Mouse (Mus musculus) C3H10T1/2 (cell line): ENCODE measurements around the gene Nrsn2. TPM values are rescaled to one million over a fixed set of nuclear protein-coding genes. Genes with fewer than 3 reads are reported as not detected.

Experiments used
- polyA plus RNA-seq, 2 experiments: library from polyadenylated mRNA; unstranded; fragments of >200 nt; fragmentation: generic; extraction: Trizol; gene quantifications; one replicate each; pipeline ENCODE4 v1.2.1; 2012; ENCODE audit warnings: missing spikeins in 2 of 2

Nrsn2 gene
- not detected for polyA plus RNA-seq

GRCm38 (mm10) chr2:152376345-152376741, at the start of gene Nrsn2:
Gene Nrsn2 (minus strand): TSS chr2:152376638.

GRCm38 (mm10) chr2:152415287-152415686, 38.8 kb upstream of the Nrsn2 start, which contains the start of gene 6820408C15Rik:
Gene 6820408C15Rik (plus strand): TSS chr2:152415587.

GRCm38 (mm10) chr2:152414591-152415165, 38.2 kb upstream of the Nrsn2 start, which contains the start of gene Zcchc3:
Gene Zcchc3 (minus strand): TSS chr2:152415027.

GRCm38 (mm10) chr2:152397680-152398435, 21.4 kb upstream of the Nrsn2 start, which contains the start of gene Sox12:
Gene Sox12 (minus strand): TSS chr2:152398063.

GRCm38 (mm10) chr2:152343329-152344213, 32.9 kb downstream of the Nrsn2 start, which contains the start of gene Trib3:
Gene Trib3 (minus strand): TSS chr2:152344032.

GRCm38 (mm10) chr2:152332101-152332825, 44.2 kb downstream of the Nrsn2 start, which contains the start of gene Rbck1:
Gene Rbck1 (minus strand): TSS chr2:152332653.

Other genes starting within 250 kb of the Nrsn2 start
- not detected for gene Tcf15, start 233.1 kb downstream of the Nrsn2 start, polyA plus RNA-seq
- 10 to 100 TPM in 1 of 2 experiments, 1 to 10 TPM in 1; 3.3 to 25.6 TPM for gene Csnk2a1, start 149.8 kb downstream of the Nrsn2 start, polyA plus RNA-seq
- 10 to 100 TPM; 19.4 to 42.5 TPM for gene Tbc1d20, start 82.8 kb downstream of the Nrsn2 start, polyA plus RNA-seq
- 10 to 100 TPM; 59.3 to 79.2 TPM for gene Rbck1, start 44.0 kb downstream of the Nrsn2 start, polyA plus RNA-seq
- 1 to 10 TPM; 3.7 to 5.4 TPM for gene Trib3, start 32.6 kb downstream of the Nrsn2 start, polyA plus RNA-seq
- gene Sox12, start 21.4 kb upstream of the Nrsn2 start, polyA plus RNA-seq, result 1 to 10 TPM; 6.7 to 9.7 TPM
- under 1 TPM; 0.26 to 0.84 TPM for gene Zcchc3, start 38.4 kb upstream of the Nrsn2 start, polyA plus RNA-seq
- gene 6820408C15Rik, start 38.9 kb upstream of the Nrsn2 start, polyA plus RNA-seq, result not detected
- not detected for gene Defb23, start 88.0 kb upstream of the Nrsn2 start, polyA plus RNA-seq
- gene Defb20, start 100.4 kb upstream of the Nrsn2 start, polyA plus RNA-seq, result not detected
- not detected for gene Defb22, start 113.5 kb upstream of the Nrsn2 start, polyA plus RNA-seq
- not detected for gene Defb26, start 135.1 kb upstream of the Nrsn2 start, polyA plus RNA-seq
- gene Defb28, start 141.6 kb upstream of the Nrsn2 start, polyA plus RNA-seq, result not detected
- not detected for gene Defb29, start 163.5 kb upstream of the Nrsn2 start, polyA plus RNA-seq
- gene Gm17416, start 192.7 kb upstream of the Nrsn2 start, polyA plus RNA-seq, result not detected
- not detected for gene Defb21, start 196.1 kb upstream of the Nrsn2 start, polyA plus RNA-seq
- gene Defb19, start 203.7 kb upstream of the Nrsn2 start, polyA plus RNA-seq, result not detected
- gene Defb45, start 222.8 kb upstream of the Nrsn2 start, polyA plus RNA-seq, result not detected
- gene Defb36, start 227.7 kb upstream of the Nrsn2 start, polyA plus RNA-seq, result not detected
- gene Defb25, start 246.4 kb upstream of the Nrsn2 start, polyA plus RNA-seq, result under 1 TPM in 1 of 2 experiments, not detected in 1; 0.22 TPM